Mouse (Mus musculus) spleen, adult 2 months (tissue): Measurements from ENCODE around the gene Scand1.

ENCODE experiments used
- CTCF ChIP-seq: fragments of 200-500 bp; IDR thresholded peaks from 2 replicates; pipeline ENCODE4 v1.5.1; 2011; ENCODE audit warnings: mild to moderate bottlenecking, inconsistent platforms; ENCODE audit not compliant: insufficient read depth, insufficient read length, insufficient replicate concordance; ENCODE audit errors: extremely low read depth
- POLR2A ChIP-seq: fragments of 200-500 bp; IDR thresholded peaks from 2 replicates; pipeline ENCODE4 v1.6.1; 2011; ENCODE audit warnings: low read depth, low read length, inconsistent platforms

- TF ChIP-seq CTCF = no peak
- no peak for TF ChIP-seq POLR2A
Observed at GRCm38 (mm10) chr2:156304351-156304750, 8.2 kb downstream of the Scand1 start.
